In the genomic region with DNA sequence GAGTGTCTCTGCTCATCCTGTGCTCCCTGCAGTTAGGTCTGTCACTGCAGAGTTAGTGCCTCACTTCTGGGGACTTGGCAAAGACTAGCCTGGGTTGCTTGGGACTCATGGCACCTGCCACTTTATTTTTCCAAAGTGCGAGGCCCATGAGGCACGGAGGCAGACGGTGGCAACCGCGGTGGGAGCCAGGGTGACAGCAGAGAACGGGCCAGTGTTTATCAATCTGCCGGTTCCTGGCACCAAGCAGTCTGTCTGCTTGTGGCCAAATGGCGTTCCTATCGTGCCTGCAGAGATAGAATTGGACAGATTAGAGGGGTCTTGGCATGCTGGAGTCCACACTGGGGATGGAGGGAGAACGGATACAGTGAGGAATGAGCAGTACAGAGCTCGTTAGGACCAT, we compare ENCODE assay signal across 14 mouse cellular contexts. TPM values are rescaled to one million over a fixed set of nuclear protein-coding genes. Genes with fewer than 3 reads are reported as not detected.
A peak's percentile ranks its signal among the peaks of the same experiment; 100 is the strongest.
DNase-seq lines count a peak whose midpoint lies in the region; ATAC-seq and TF ChIP-seq lines count a peak whose summit lies in the region.
"Had no signal": no experiment of that assay in that cellular context is flagged by ENCODE, and none has a peak within 500 bp of the region (broad histone marks: within the 10 kb centered on the region; RNA-seq: fewer than 3 reads in every experiment).

No protein-coding gene starts in this region.

- WGBS in heart, embryonic 12.5 days, result 29% methylated on average over 11 of the region's 11 CpGs
- 60% methylated on average over 11 of the region's 11 CpGs for WGBS in liver, embryonic 11.5 days
- 35% methylated on average over 11 of the region's 11 CpGs for WGBS in hindbrain, postnatal 0 days
- WGBS in kidney, adult 2 months, result 77% methylated on average over 11 of the region's 11 CpGs
- WGBS in kidney, embryonic 15.5 days, result 49% methylated on average over 11 of the region's 11 CpGs

- H3K9ac ChIP-seq in heart, embryonic 12.5 days, result peak overlapping the region; percentile 26; the same call in 1 of the 2 replicates
- no peak overlapping the region for H3K9ac ChIP-seq in liver, embryonic 11.5 days (ENCODE audit: low read depth, low read length)
- H3K9ac ChIP-seq in hindbrain, postnatal 0 days (replicated peaks; ENCODE audit: low read length), result no peak overlapping the region
- H3K9ac ChIP-seq in kidney, embryonic 15.5 days, result no peak overlapping the region
- H3K9ac ChIP-seq: stomach, embryonic 15.5 days had no signal

- DNase-seq in heart, postnatal 36 days, result no peak
- no peak for DNase-seq in liver, embryonic 11.5 days (ENCODE audit: low spot score)
- no peak for DNase-seq in liver
- DNase-seq in cerebellum, adult 18-20 months, result peak; percentile 43 to 61
- DNase-seq in hindbrain, postnatal 0 days (ENCODE audit: low spot score), result peak; percentile 74
- no peak for DNase-seq in kidney, adult 2 months
- DNase-seq: gastrocnemius, postnatal 36 days; kidney, adult 9 months; lung, postnatal 36 days; right cerebral cortex, postnatal 25 days had no signal

- H3K36me3 ChIP-seq in heart, embryonic 12.5 days, result peaks cover 32% of the 10 kb centered on the region
- no peaks in the 10 kb centered on the region; the same call in 1 of the 2 replicates for H3K36me3 ChIP-seq in liver, embryonic 11.5 days (ENCODE audit: control insufficient read depth, insufficient read depth, low read length)
- H3K36me3 ChIP-seq in hindbrain, postnatal 0 days (ENCODE audit: insufficient read depth, low read length), result no peaks in the 10 kb centered on the region
- no peaks in the 10 kb centered on the region for H3K36me3 ChIP-seq in kidney, adult 2 months (ENCODE audit: control insufficient read depth, insufficient read depth, low read length)
- H3K36me3 ChIP-seq in kidney, embryonic 15.5 days, result no peaks in the 10 kb centered on the region
- H3K36me3 ChIP-seq: stomach, embryonic 15.5 days had no signal

- H3K4me3 ChIP-seq in heart, embryonic 12.5 days, result no peak overlapping the region
- no peak overlapping the region for H3K4me3 ChIP-seq in liver, embryonic 11.5 days (ENCODE audit: low read depth, low read length)
- no peak overlapping the region for H3K4me3 ChIP-seq in hindbrain, postnatal 0 days (ENCODE audit: low read length)
- no peak overlapping the region for H3K4me3 ChIP-seq in kidney, adult 2 months (ENCODE audit: insufficient read depth, low read depth, low read length)
- no peak overlapping the region for H3K4me3 ChIP-seq in kidney, embryonic 15.5 days (replicated peaks)
- H3K4me3 ChIP-seq: erythroblast, embryonic 14.5 days; stomach, embryonic 15.5 days had no signal

- no peaks in the 10 kb centered on the region for H3K9me3 ChIP-seq in heart, embryonic 12.5 days (replicated peaks)
- H3K9me3 ChIP-seq in liver, embryonic 11.5 days (ENCODE audit: control insufficient read depth, low read length), result no peaks in the 10 kb centered on the region
- H3K9me3 ChIP-seq in hindbrain, postnatal 0 days (ENCODE audit: low read length), result no peaks in the 10 kb centered on the region
- H3K9me3 ChIP-seq in kidney, embryonic 15.5 days (replicated peaks), result no peaks in the 10 kb centered on the region
- H3K9me3 ChIP-seq: stomach, embryonic 15.5 days had no signal

- peaks cover 47% of the 10 kb centered on the region for H3K4me1 ChIP-seq in heart, embryonic 12.5 days (replicated peaks)
- peaks cover 51% of the 10 kb centered on the region for H3K4me1 ChIP-seq in liver, embryonic 11.5 days (replicated peaks; ENCODE audit: control insufficient read depth, insufficient read depth, low read length)
- H3K4me1 ChIP-seq in hindbrain, postnatal 0 days (ENCODE audit: insufficient read depth, low read length), result peaks cover 10% of the 10 kb centered on the region; the same call in 1 of the 2 replicates
- H3K4me1 ChIP-seq in kidney, adult 2 months (ENCODE audit: control insufficient read depth, insufficient read depth, low read length), result no peaks in the 10 kb centered on the region
- H3K4me1 ChIP-seq in kidney, embryonic 15.5 days, result peaks cover 50% of the 10 kb centered on the region

- TF ChIP-seq CTCF in hindbrain, postnatal 0 days (IDR thresholded peaks at IDR 0.05; ENCODE audit: low read depth), result no peak
- no peak for TF ChIP-seq CTCF in kidney, adult 2 months (conservative IDR thresholded peaks at IDR 0.05; ENCODE audit: insufficient read depth, insufficient read length, low read depth, low read length)

- no peak overlapping the region for H3K4me2 ChIP-seq in heart, embryonic 12.5 days
- H3K4me2 ChIP-seq in liver, embryonic 11.5 days, result no peak overlapping the region
- no peak overlapping the region for H3K4me2 ChIP-seq in hindbrain, postnatal 0 days (ENCODE audit: low read depth, low read length)
- H3K4me2 ChIP-seq in kidney, embryonic 15.5 days, result no peak overlapping the region
- H3K4me2 ChIP-seq: stomach, embryonic 15.5 days had no signal

- intact Hi-C loops in heart, postnatal 36 days (cut with DNase I), result no loop called here

- TF ChIP-seq POLR2A in kidney, adult 2 months (IDR thresholded peaks at IDR 0.05; ENCODE audit: low read depth, low read length), result no peak

- no peak for ATAC-seq in heart, embryonic 12.5 days (ENCODE audit: insufficient number of reproducible peaks, low FRiP score)
- no peak for ATAC-seq in liver, embryonic 11.5 days (replicated peaks; ENCODE audit: low FRiP score)
- ATAC-seq in hindbrain, postnatal 0 days, result peak; percentile 66
- ATAC-seq in kidney, embryonic 15.5 days (replicated peaks; ENCODE audit: low FRiP score), result no peak

- H3K27ac ChIP-seq in heart, embryonic 12.5 days (ENCODE audit: poor library complexity, severe bottlenecking), result no peak overlapping the region
- peak overlapping the region; percentile 55; the same call in 1 of the 2 replicates for H3K27ac ChIP-seq in liver, embryonic 11.5 days (ENCODE audit: low read depth, low read length)
- H3K27ac ChIP-seq in hindbrain, postnatal 0 days, result peak overlapping the region; percentile 60; the same call in 1 of the 2 replicates
- H3K27ac ChIP-seq in kidney, adult 2 months (ENCODE audit: insufficient read depth, low read depth, low read length), result no peak overlapping the region
- H3K27ac ChIP-seq in kidney, embryonic 15.5 days, result no peak overlapping the region
- H3K27ac ChIP-seq: stomach, embryonic 15.5 days had no signal

- H3K27me3 ChIP-seq in heart, embryonic 12.5 days (replicated peaks), result no peaks in the 10 kb centered on the region
- no peaks in the 10 kb centered on the region for H3K27me3 ChIP-seq in liver, embryonic 11.5 days (replicated peaks; ENCODE audit: control insufficient read depth, insufficient read depth, low read length)
- no peaks in the 10 kb centered on the region for H3K27me3 ChIP-seq in hindbrain, postnatal 0 days (ENCODE audit: insufficient read depth, low read length)
- no peaks in the 10 kb centered on the region for H3K27me3 ChIP-seq in kidney, adult 2 months (replicated peaks; ENCODE audit: control insufficient read depth, insufficient read depth, low read length)
- 0 out of 2 replicates have a peak, but pooled peaks cover 3% of the 10 kb centered on the region for H3K27me3 ChIP-seq in kidney, embryonic 15.5 days
- H3K27me3 ChIP-seq: stomach, embryonic 15.5 days had no signal

RNA-seq across cellular contexts. Expression of gene Parvg, which starts 13.6 kb away (rescaled TPM):
- polyA plus RNA-seq in heart, embryonic 12.5 days (2016; fragmentation: Nextera tagmentation; extraction: Ambion mirVana), result 0.92 and 1.4 TPM in 2 replicates
- 1 to 10 TPM; 1.1 to 2.5 TPM for total RNA-seq in heart, postnatal 36 days (2021)
- polyA plus RNA-seq in liver, embryonic 11.5 days (2014; fragmentation: Nextera tagmentation; extraction: Ambion mirVana), result 5.9 and 6.0 TPM in 2 replicates
- total RNA-seq in hindbrain, postnatal 0 days (2014; rRNA removed), result 1.1 and 1.4 TPM in 2 replicates
- polyA plus RNA-seq in hindbrain, postnatal 0 days (2015; fragmentation: Nextera tagmentation; extraction: Ambion mirVana), result 1.8 and 1.9 TPM in 2 replicates
- polyA plus RNA-seq in kidney, adult 2 months (2012; rRNA removed), result 1.5 and 4.5 TPM in 2 replicates
- 1.4 and 2.2 TPM in 2 replicates for polyA plus RNA-seq in kidney, embryonic 15.5 days (2015; fragmentation: Nextera tagmentation; extraction: Ambion mirVana)

Comparison
In these comparisons a context has a peak if more than half of its experiments do, and no peak if none do; other contexts are left out.
1. H3K27ac ChIP-seq: peak in liver, embryonic 11.5 days (single experiment) and hindbrain, postnatal 0 days (single experiment); none in heart, embryonic 12.5 days (single experiment), kidney, adult 2 months (single experiment) and kidney, embryonic 15.5 days (single experiment).
2. DNase-seq: peak in cerebellum, adult 18-20 months (2 of 2) and hindbrain, postnatal 0 days (single experiment); none in heart, postnatal 36 days (0 of 2), liver, embryonic 11.5 days (single experiment), liver (single experiment) and kidney, adult 2 months (single experiment).